Mouse (Mus musculus) lung, embryonic 16.5 days (tissue): Measurements from ENCODE around the gene Casc3. TPM values are rescaled to one million over a fixed set of nuclear protein-coding genes. Genes with fewer than 3 reads are reported as not detected.

ENCODE experiments used
- ATAC-seq: fragments of 200-750 bp; cut with Nextera tagmentation; 2 replicates; pipeline ENCODE4 v1.8.0; 2017; ENCODE audit warnings: low read depth, mild to moderate bottlenecking, moderate library complexity
- H3K27ac ChIP-seq: fragments of 300-500 bp; sonication (generic); 2 replicates; pipeline ENCODE4 v1.5.1; 2014; ENCODE audit warnings: mild to moderate bottlenecking, control low read depth, low read length
- H3K27me3 ChIP-seq: fragments of 300-500 bp; sonication (generic); 2 replicates; pipeline ENCODE4 v1.6.1; 2014; ENCODE audit warnings: low read depth, low read length, mixed read lengths; ENCODE audit not compliant: control insufficient read depth, insufficient read depth
- H3K36me3 ChIP-seq: fragments of 300-500 bp; sonication (generic); 2 replicates; pipeline ENCODE4 v1.6.1; 2014; ENCODE audit warnings: low read length; ENCODE audit not compliant: control insufficient read depth, insufficient read depth
- H3K4me1 ChIP-seq: fragments of 300-500 bp; sonication (generic); replicated peaks from 2 replicates; pipeline ENCODE4 v1.6.1; 2014; ENCODE audit warnings: low read length, mixed read lengths; ENCODE audit not compliant: control insufficient read depth, insufficient read depth
- H3K4me2 ChIP-seq: fragments of 300-500 bp; sonication (generic); 2 replicates; pipeline ENCODE4 v1.6.1; 2014; ENCODE audit warnings: low read depth, low read length, control low read depth
- H3K4me3 ChIP-seq: fragments of 300-500 bp; sonication (generic); 2 replicates; pipeline ENCODE4 v1.5.1; 2014; ENCODE audit warnings: mild to moderate bottlenecking, low read length, control low read depth
- H3K9ac ChIP-seq: fragments of 300-500 bp; sonication (generic); 2 replicates; pipeline ENCODE4 v1.6.1; 2014; ENCODE audit warnings: low read length, control low read depth
- H3K9me3 ChIP-seq: fragments of 300-500 bp; sonication (generic); 2 replicates; pipeline ENCODE4 v1.6.1; 2016; ENCODE audit warnings: low read length; ENCODE audit not compliant: control insufficient read depth
- WGBS: fragments of 180-500 bp; shearing (Covaris S2); extraction: QIAGEN DNeasy Blood & Tissue Kit; methylation state at CpG from one replicate; pipeline ENCODE4 v1.1.7; 2014; 5-methylcytosine and 5-hydroxymethylcytosine counted together
- polyA plus RNA-seq: library from polyadenylated mRNA; unstranded; fragments of >200 nt; fragmentation: Nextera tagmentation; extraction: Ambion mirVana; gene quantifications from 2 replicates; pipeline ENCODE4 v1.2.1, GENCODE M21; 2015

Casc3 gene
- polyA plus RNA-seq, 1 experiment from 2014 or later = 33.2 TPM

DNA sequence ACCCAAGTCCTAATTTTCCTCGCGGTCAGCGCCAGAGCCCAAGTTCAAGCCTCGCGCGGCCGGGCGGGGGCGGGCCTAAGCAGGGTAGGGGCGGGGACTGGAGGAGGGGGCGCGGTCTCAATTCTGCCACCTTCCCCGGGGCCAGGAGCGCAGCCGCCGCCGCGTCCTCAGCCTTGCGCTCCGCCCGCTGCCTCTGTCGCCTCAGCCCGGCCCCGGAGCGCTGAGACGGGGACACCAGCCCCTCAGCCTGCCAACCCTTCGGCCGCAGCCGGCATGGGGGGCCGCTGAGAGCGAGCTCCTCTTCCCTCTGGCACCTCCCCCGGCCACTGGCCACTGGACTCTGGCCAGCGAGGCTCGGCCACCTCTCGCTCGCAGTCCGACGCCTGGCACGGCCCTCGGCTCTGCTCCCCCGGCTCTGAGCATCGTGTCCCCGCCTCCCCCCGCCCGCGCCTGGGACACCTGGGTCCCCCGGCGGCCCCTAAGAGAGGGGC, 32.0 kb downstream of the Casc3 start, which contains the start of gene Rapgefl1:
Gene Rapgefl1, plus strand, starts transcription at position 135 of the 491 bp plus-strand sequence.
- Histone ChIP-seq H3K36me3 (peaks cover 23% of the 10 kb centered on the region), H3K9me3 (no peaks in the 10 kb centered on the region), H3K4me2 (peak within 1 kb of the TSS; percentile 100), H3K27me3 (peaks cover 8% of the 10 kb centered on the region; the same call in 1 of the 2 replicates), H3K27ac (0 out of 2 replicates have a peak within 1 kb of the TSS, but pooled peaks have one; percentile 29), H3K9ac (peak within 1 kb of the TSS; percentile 76), H3K4me1 (peaks cover 8% of the 10 kb centered on the region; the same call in 1 of the 2 replicates), H3K4me3 (peak within 1 kb of the TSS; percentile 70)
- ATAC-seq = peak; percentile 95
- 0% methylated on average over 41 of the region's 48 CpGs for WGBS

GRCm38 (mm10) chr11:98837231-98837704, 32.6 kb downstream of the Casc3 start:
- 2% methylated on average over 26 of the region's 29 CpGs for WGBS
- Histone ChIP-seq H3K4me2 (peak overlapping the region; percentile 100), H3K27ac (no peak overlapping the region), H3K27me3 (peaks cover 8% of the 10 kb centered on the region; the same call in 1 of the 2 replicates), H3K9ac (peak overlapping the region; percentile 76), H3K4me1 (peaks cover 8% of the 10 kb centered on the region; the same call in 1 of the 2 replicates), H3K9me3 (no peaks in the 10 kb centered on the region), H3K36me3 (peaks cover 18% of the 10 kb centered on the region), H3K4me3 (peak overlapping the region; percentile 70)
- peak; percentile 26 for ATAC-seq

DNA sequence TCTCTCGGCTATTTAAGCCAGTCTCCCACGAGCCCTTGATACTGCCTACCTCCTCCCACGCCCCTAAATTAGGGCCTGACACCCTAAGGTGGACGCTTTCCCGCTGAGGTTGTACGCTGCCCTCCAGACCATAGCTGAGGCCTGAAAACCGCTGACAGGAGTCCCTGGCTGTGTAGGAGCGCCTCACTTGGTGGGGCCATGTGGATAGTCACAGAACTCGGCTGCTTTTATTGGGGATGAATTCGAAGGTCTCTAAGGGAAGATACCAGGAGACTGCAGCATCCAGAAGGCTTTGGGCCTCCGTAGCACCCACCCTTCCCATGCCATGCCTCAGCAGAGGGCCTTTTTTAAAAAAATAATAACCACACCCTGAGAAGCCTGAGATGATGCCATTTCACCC, 33.2 kb downstream of the Casc3 start:
- H3K4me3 ChIP-seq = no peak overlapping the region
- H3K4me2 ChIP-seq = no peak overlapping the region
- H3K9ac ChIP-seq = no peak overlapping the region
- no peak overlapping the region for H3K27ac ChIP-seq
- peaks cover 8% of the 10 kb centered on the region; the same call in 1 of the 2 replicates for H3K27me3 ChIP-seq
- peaks cover 11% of the 10 kb centered on the region for H3K36me3 ChIP-seq
- WGBS = 60% methylated on average over 11 of the region's 11 CpGs
- H3K4me1 ChIP-seq = peaks cover 8% of the 10 kb centered on the region; the same call in 1 of the 2 replicates
- H3K9me3 ChIP-seq = no peaks in the 10 kb centered on the region
- no peak for ATAC-seq

DNA sequence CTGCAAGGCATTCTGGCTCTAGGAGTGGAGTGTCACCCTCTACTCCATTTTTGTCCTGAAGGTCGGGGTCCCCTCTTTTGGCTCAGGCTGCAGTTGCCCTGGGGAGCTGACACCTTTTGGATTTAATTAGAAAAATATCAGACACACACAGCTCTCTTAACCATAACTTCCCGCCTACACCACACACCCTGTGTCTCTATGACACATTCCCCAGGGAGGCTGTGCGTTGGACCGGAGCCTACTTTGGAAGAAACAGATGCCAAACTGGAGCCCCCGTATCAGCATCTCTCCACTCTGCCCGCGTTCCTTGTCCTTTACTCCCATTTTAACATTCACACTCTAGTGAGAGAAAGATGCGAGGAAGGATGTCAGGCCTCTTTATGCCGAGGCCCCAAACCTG, 33.8 kb downstream of the Casc3 start:
- Histone ChIP-seq H3K4me1 (peaks cover 8% of the 10 kb centered on the region; the same call in 1 of the 2 replicates), H3K4me2 (no peak overlapping the region), H3K27me3 (peaks cover 8% of the 10 kb centered on the region; the same call in 1 of the 2 replicates), H3K36me3 (peaks cover 5% of the 10 kb centered on the region), H3K9me3 (no peaks in the 10 kb centered on the region), H3K9ac (no peak overlapping the region), H3K4me3 (no peak overlapping the region), H3K27ac (no peak overlapping the region)
- ATAC-seq = no peak
- WGBS = 62% methylated on average over 9 of the region's 9 CpGs

- peaks cover 8% of the 10 kb centered on the region; the same call in 1 of the 2 replicates for H3K4me1 ChIP-seq
- WGBS = 42% methylated on average over 6 of the region's 6 CpGs
- H3K4me3 ChIP-seq = no peak overlapping the region
- no peak for ATAC-seq
- no peak overlapping the region; the same call in 1 of the 2 replicates for H3K9ac ChIP-seq
- H3K4me2 ChIP-seq = no peak overlapping the region
- peaks cover 8% of the 10 kb centered on the region; the same call in 1 of the 2 replicates for H3K27me3 ChIP-seq
- no peaks in the 10 kb centered on the region; the same call in 1 of the 2 replicates for H3K36me3 ChIP-seq
- H3K27ac ChIP-seq = no peak overlapping the region
- no peaks in the 10 kb centered on the region for H3K9me3 ChIP-seq
These were observed 34.7 kb downstream of the Casc3 start for GRCm38 (mm10) chr11:98839402-98839801.

GRCm38 (mm10) chr11:98839897-98840296, 35.2 kb downstream of the Casc3 start:
- Histone ChIP-seq H3K4me1 (peaks cover 8% of the 10 kb centered on the region; the same call in 1 of the 2 replicates), H3K27me3 (peaks cover 8% of the 10 kb centered on the region; the same call in 1 of the 2 replicates), H3K4me3 (no peak overlapping the region), H3K36me3 (no peaks in the 10 kb centered on the region), H3K27ac (no peak overlapping the region), H3K9me3 (no peaks in the 10 kb centered on the region), H3K4me2 (no peak overlapping the region), H3K9ac (no peak overlapping the region)
- ATAC-seq = no peak
- WGBS = 58% methylated on average over 10 of the region's 10 CpGs

- Histone ChIP-seq H3K27me3 (no peaks in the 10 kb centered on the region), H3K27ac (no peak overlapping the region), H3K4me3 (no peak overlapping the region), H3K36me3 (no peaks in the 10 kb centered on the region), H3K4me1 (peaks cover 16% of the 10 kb centered on the region), H3K4me2 (no peak overlapping the region), H3K9me3 (no peaks in the 10 kb centered on the region), H3K9ac (no peak overlapping the region)
- ATAC-seq = no peak
- WGBS = 47% methylated on average over 13 of the region's 13 CpGs
These were observed 41.3 kb downstream of the Casc3 start for GRCm38 (mm10) chr11:98846016-98846415.

- H3K9me3 ChIP-seq = no peaks in the 10 kb centered on the region
- H3K27me3 ChIP-seq = no peaks in the 10 kb centered on the region
- no peak overlapping the region for H3K4me2 ChIP-seq
- ATAC-seq = no peak
- H3K27ac ChIP-seq = no peak overlapping the region
- 52% methylated on average over 19 of the region's 19 CpGs for WGBS
- H3K9ac ChIP-seq = no peak overlapping the region
- H3K36me3 ChIP-seq = no peaks in the 10 kb centered on the region
- peaks cover 16% of the 10 kb centered on the region for H3K4me1 ChIP-seq
- no peak overlapping the region for H3K4me3 ChIP-seq
These were observed 42.3 kb downstream of the Casc3 start for GRCm38 (mm10) chr11:98846865-98847604.

DNA sequence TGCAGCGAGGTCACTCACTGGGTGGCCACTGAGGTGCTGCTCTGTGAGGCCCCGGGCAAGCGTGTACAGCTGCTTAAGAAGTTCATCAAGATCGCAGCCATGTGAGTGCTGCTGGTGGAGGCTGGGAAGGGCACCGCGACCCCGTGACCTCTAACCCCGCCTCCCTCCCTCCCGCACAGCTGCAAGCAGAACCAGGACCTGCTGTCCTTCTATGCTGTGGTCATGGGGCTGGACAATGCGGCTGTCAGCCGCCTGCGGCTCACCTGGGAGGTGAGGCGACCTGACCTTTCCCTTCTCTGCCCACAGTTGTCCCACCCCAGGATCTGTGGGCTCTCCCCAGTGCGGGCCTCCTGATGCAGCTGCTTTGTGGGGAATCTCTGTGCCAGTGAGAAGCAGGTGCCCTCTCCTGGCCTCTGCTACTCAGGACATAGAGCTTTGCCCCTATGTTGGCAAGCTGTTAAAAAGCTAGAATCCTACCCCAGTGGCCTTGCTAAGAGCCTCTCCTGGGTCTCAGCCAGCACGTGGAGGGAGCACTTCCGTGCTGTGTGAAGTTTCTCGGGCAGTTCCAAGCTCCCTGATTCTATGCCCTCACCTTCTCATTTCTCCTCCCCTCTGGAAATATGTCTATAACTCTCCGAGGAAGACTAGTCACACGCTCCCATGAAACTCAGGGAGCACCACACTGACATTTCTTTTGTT, 44.6 kb downstream of the Casc3 start:
- 0 out of 2 replicates have a peak, but pooled peaks have one; percentile 23 for ATAC-seq
- H3K4me2 ChIP-seq = no peak overlapping the region
- 11% methylated on average over 19 of the region's 19 CpGs for WGBS

More for the DNA sequence above, 44.6 kb downstream of the Casc3 start:
- Histone ChIP-seq H3K36me3 (no peaks in the 10 kb centered on the region), H3K9me3 (no peaks in the 10 kb centered on the region), H3K4me3 (no peak overlapping the region), H3K4me1 (peaks cover 16% of the 10 kb centered on the region), H3K9ac (no peak overlapping the region), H3K27ac (no peak overlapping the region), H3K27me3 (no peaks in the 10 kb centered on the region)
